Mouse (Mus musculus): Measurements from ENCODE around the gene Myof.

- TF ChIP-seq POLR2A (IDR thresholded peaks at IDR 0.05; ENCODE audit: insufficient read depth, low read depth, low read length): no peak
- no peak for TF ChIP-seq CTCF (IDR thresholded peaks at IDR 0.05; ENCODE audit: insufficient read depth, low read depth, low read length)
Measured at GRCm38 (mm10) chr19:38045198-38045597, 1.8 kb upstream of the Myof start.
